Mouse (Mus musculus): Measurements from ENCODE around the gene Cdc42ep2.

GRCm38 (mm10) chr19:5924713-5925093 lies at the start of gene Cdc42ep2:
- TF ChIP-seq CTCF (IDR thresholded peaks at IDR 0.05; ENCODE audit: insufficient read depth, low read depth, low read length) (no peak), POLR2A (IDR thresholded peaks at IDR 0.05; ENCODE audit: insufficient read depth, low read depth, low read length) (no peak; the same call in 1 of the 2 replicates)
